Mouse (Mus musculus): ENCODE results near the gene Tent5a.

GRCm38 (mm10) chr9:85324158-85324875 lies 2.8 kb downstream of the Tent5a start:
- no peak for TF ChIP-seq CTCF (IDR thresholded peaks at IDR 0.05)
- no peak for TF ChIP-seq EP300 (IDR thresholded peaks at IDR 0.05)
